Mouse (Mus musculus) MEL (cell line): ENCODE measurements around the gene Kctd11. TPM values are rescaled to one million over a fixed set of nuclear protein-coding genes. Genes with fewer than 3 reads are reported as not detected.

Experiments used
- DNase-seq: peaks from one replicate; pipeline ENCODE4 v3.0.0; 2011; ENCODE audit warnings: low read depth, low spot score
- H3K27ac ChIP-seq: 2 replicates; pipeline ENCODE4 v1.5.1; 2012; ENCODE audit warnings: low read depth, mild to moderate bottlenecking, control low read depth, low read length, moderate library complexity; ENCODE audit not compliant: control insufficient read depth
- H3K27me3 ChIP-seq, 2 experiments: fragments of 150-350 bp in 1 of 2; sonication (generic) in 1 of 2; 2 replicates each; pipeline ENCODE4 v1.6.1; 2012; ENCODE audit warnings: low read length in 2 of 2, mild to moderate bottlenecking in 2 of 2, improper control_type of control experiment in 1 of 2, moderate library complexity in 1 of 2; ENCODE audit not compliant: insufficient read depth in 2 of 2, control insufficient read depth in 1 of 2
- H3K36me3 ChIP-seq, 2 experiments: 2 replicates each; pipeline ENCODE4 v1.6.1; 2012 to 2014; ENCODE audit warnings: low read length in 2 of 2, improper control_type of control experiment in 1 of 2, inconsistent platforms in 1 of 2, mild to moderate bottlenecking in 1 of 2; ENCODE audit not compliant: insufficient read depth in 2 of 2, control insufficient read depth in 1 of 2
- H3K4me1 ChIP-seq, 2 experiments: fragments of 150-350 bp in 1 of 2; sonication (generic) in 1 of 2; 2 replicates each; pipeline ENCODE4 v1.6.1; 2012; ENCODE audit warnings: low read length in 2 of 2, improper control_type of control experiment in 1 of 2, mild to moderate bottlenecking in 1 of 2; ENCODE audit not compliant: insufficient read depth in 2 of 2, control insufficient read depth in 1 of 2
- H3K4me3 ChIP-seq, 2 experiments: fragments of 150-350 bp in 1 of 2; sonication (generic) in 1 of 2; 2 replicates each; pipeline ENCODE4 v1.5.1; 2012; ENCODE audit warnings: low read depth in 2 of 2, low read length in 2 of 2, mild to moderate bottlenecking in 2 of 2, moderate library complexity in 2 of 2, control low read depth in 1 of 2, improper control_type of control experiment in 1 of 2; ENCODE audit not compliant: control insufficient read depth in 1 of 2, insufficient read depth in 1 of 2
- H3K79me2 ChIP-seq: 2 replicates; pipeline ENCODE4 v1.6.1; 2012; ENCODE audit warnings: mild to moderate bottlenecking, low read length, moderate library complexity; ENCODE audit not compliant: control insufficient read depth, poor library complexity, insufficient read depth
- H3K9ac ChIP-seq: 2 replicates; pipeline ENCODE4 v1.6.1; 2012; ENCODE audit warnings: low read depth, mild to moderate bottlenecking, control low read depth, low read length, moderate library complexity; ENCODE audit not compliant: control insufficient read depth, poor library complexity, severe bottlenecking
- H3K9me3 ChIP-seq: fragments of 150-350 bp; sonication (generic); replicated peaks from 2 replicates; pipeline ENCODE4 v1.6.1; 2012; ENCODE audit warnings: mild to moderate bottlenecking, low read length, improper control_type of control experiment, moderate library complexity; ENCODE audit not compliant: insufficient read depth
- BHLHE40 ChIP-seq: IDR thresholded peaks from 2 replicates; pipeline ENCODE4 v1.6.1; 2012; ENCODE audit warnings: low read depth, mild to moderate bottlenecking, inconsistent platforms, low read length, improper control_type of control experiment, borderline replicate concordance
- CHD1 ChIP-seq: IDR thresholded peaks from 2 replicates; pipeline ENCODE4 v1.6.1; 2012; ENCODE audit warnings: low read depth, mild to moderate bottlenecking, inconsistent platforms, low read length, improper control_type of control experiment
- E2F4 ChIP-seq: IDR thresholded peaks from 2 replicates; pipeline ENCODE4 v1.6.1; 2011; ENCODE audit warnings: low read depth, low read length, improper control_type of control experiment, borderline replicate concordance
- EP300 ChIP-seq, 2 experiments: IDR thresholded peaks; 2 replicates each; pipeline ENCODE4 v1.6.1; 2011; ENCODE audit warnings: improper control_type of control experiment in 2 of 2, low read length in 2 of 2, low read depth in 1 of 2, mild to moderate bottlenecking in 1 of 2
- ETS1 ChIP-seq: IDR thresholded peaks from 2 replicates; pipeline ENCODE4 v1.6.1; 2012; ENCODE audit warnings: low read depth, mild to moderate bottlenecking, inconsistent platforms, low read length, improper control_type of control experiment, moderate library complexity
- GABPA ChIP-seq: IDR thresholded peaks from 2 replicates; pipeline ENCODE4 v1.6.1; 2012; ENCODE audit warnings: low read depth, mild to moderate bottlenecking, inconsistent platforms, low read length, improper control_type of control experiment, moderate library complexity
- HCFC1 ChIP-seq: IDR thresholded peaks from 2 replicates; pipeline ENCODE4 v1.6.1; 2012; ENCODE audit warnings: low read depth, mild to moderate bottlenecking, inconsistent platforms, low read length, improper control_type of control experiment, moderate library complexity
- KAT2A ChIP-seq: conservative IDR thresholded peaks from 2 replicates; pipeline ENCODE4 v1.6.1; 2012; ENCODE audit warnings: low read depth, low read length, improper control_type of control experiment, inconsistent platforms
- MAFK ChIP-seq: IDR thresholded peaks from 2 replicates; pipeline ENCODE4 v1.6.1; 2011; ENCODE audit warnings: low read depth, mild to moderate bottlenecking, low read length, improper control_type of control experiment, borderline replicate concordance
- MAX ChIP-seq: IDR thresholded peaks from 2 replicates; pipeline ENCODE4 v1.6.1; 2011; ENCODE audit warnings: low read length, improper control_type of control experiment
- MAZ ChIP-seq: IDR thresholded peaks from 2 replicates; pipeline ENCODE4 v1.6.1; 2012; ENCODE audit warnings: low read depth, mild to moderate bottlenecking, inconsistent platforms, low read length, improper control_type of control experiment
- MEF2A ChIP-seq: IDR thresholded peaks from 2 replicates; pipeline ENCODE4 v1.6.1; 2014; ENCODE audit warnings: low read depth, mild to moderate bottlenecking, inconsistent platforms, low read length, improper control_type of control experiment; ENCODE audit not compliant: poor library complexity, insufficient replicate concordance, severe bottlenecking; ENCODE audit errors: extremely low read depth
- MXI1 ChIP-seq: IDR thresholded peaks from 2 replicates; pipeline ENCODE4 v1.6.1; 2011; ENCODE audit warnings: mild to moderate bottlenecking, low read depth, low read length, improper control_type of control experiment
- MYB ChIP-seq: IDR thresholded peaks from 2 replicates; pipeline ENCODE4 v1.6.1; 2011; ENCODE audit warnings: mild to moderate bottlenecking, low read depth, low read length, improper control_type of control experiment
- MYC ChIP-seq: IDR thresholded peaks from 2 replicates; pipeline ENCODE4 v1.6.1; 2011; ENCODE audit warnings: low read depth, mild to moderate bottlenecking, low read length, improper control_type of control experiment, moderate library complexity
- NELFE ChIP-seq: IDR thresholded peaks from 2 replicates; pipeline ENCODE4 v1.6.1; 2011; ENCODE audit warnings: low read depth, low read length, improper control_type of control experiment
- POLR2A ChIP-seq, 2 experiments: IDR thresholded peaks; 2 replicates each; pipeline ENCODE4 v1.6.1; 2011 to 2012; ENCODE audit warnings: low read length in 2 of 2, mild to moderate bottlenecking in 2 of 2, control low read depth in 1 of 2, improper control_type of control experiment in 1 of 2, low read depth in 1 of 2, moderate library complexity in 1 of 2; ENCODE audit not compliant: control insufficient read depth in 1 of 2, insufficient read depth in 1 of 2, poor library complexity in 1 of 2
- POLR2AphosphoS5 ChIP-seq: IDR thresholded peaks from 2 replicates; pipeline ENCODE4 v1.6.1; 2012; ENCODE audit warnings: low read depth, borderline replicate concordance, mild to moderate bottlenecking, inconsistent platforms, low read length, moderate library complexity, mixed read lengths
- RAD21 ChIP-seq: IDR thresholded peaks from 2 replicates; pipeline ENCODE4 v1.6.1; 2011; ENCODE audit warnings: mild to moderate bottlenecking, low read depth, low read length, improper control_type of control experiment
- RCOR1 ChIP-seq: IDR thresholded peaks from 2 replicates; pipeline ENCODE4 v1.6.1; 2012; ENCODE audit warnings: low read depth, mild to moderate bottlenecking, inconsistent platforms, low read length, improper control_type of control experiment
- SIN3A ChIP-seq: IDR thresholded peaks from 2 replicates; pipeline ENCODE4 v1.6.1; 2012; ENCODE audit warnings: low read length, improper control_type of control experiment, inconsistent platforms
- SMC3 ChIP-seq: IDR thresholded peaks from 2 replicates; pipeline ENCODE4 v1.6.1; 2011; ENCODE audit warnings: low read depth, low read length, improper control_type of control experiment
- TAL1 ChIP-seq: IDR thresholded peaks from 2 replicates; pipeline ENCODE4 v1.6.1; 2012; ENCODE audit warnings: mild to moderate bottlenecking, inconsistent platforms, low read length, moderate library complexity, mixed read lengths
- TCF12 ChIP-seq: IDR thresholded peaks from 2 replicates; pipeline ENCODE4 v1.6.1; 2014; ENCODE audit warnings: low read depth, mild to moderate bottlenecking, inconsistent platforms, low read length, improper control_type of control experiment, moderate library complexity
- UBTF ChIP-seq: IDR thresholded peaks from 2 replicates; pipeline ENCODE4 v1.6.1; 2012; ENCODE audit warnings: low read depth, mild to moderate bottlenecking, inconsistent platforms, low read length, improper control_type of control experiment, moderate library complexity, borderline replicate concordance; ENCODE audit not compliant: insufficient read depth
- USF1 ChIP-seq: IDR thresholded peaks from 2 replicates; pipeline ENCODE4 v1.6.1; 2014; ENCODE audit warnings: low read depth, mild to moderate bottlenecking, inconsistent platforms, low read length, improper control_type of control experiment, moderate library complexity
- USF2 ChIP-seq, 2 experiments: IDR thresholded peaks; 2 replicates each; pipeline ENCODE4 v1.6.1; 2011 to 2012; ENCODE audit warnings: improper control_type of control experiment in 2 of 2, low read length in 2 of 2, borderline replicate concordance in 1 of 2, inconsistent platforms in 1 of 2, low read depth in 1 of 2, mild to moderate bottlenecking in 1 of 2; ENCODE audit not compliant: insufficient read depth in 1 of 2
- ZC3H11A ChIP-seq: IDR thresholded peaks from 2 replicates; pipeline ENCODE4 v1.6.1; 2012; ENCODE audit warnings: low read depth, mild to moderate bottlenecking, inconsistent platforms, low read length, improper control_type of control experiment
- ZKSCAN1 ChIP-seq: IDR thresholded peaks from 2 replicates; pipeline ENCODE4 v1.6.1; 2012; ENCODE audit warnings: low read depth, mild to moderate bottlenecking, inconsistent platforms, low read length, improper control_type of control experiment, moderate library complexity
- polyA plus RNA-seq, 2 experiments: library from polyadenylated mRNA; stranded (reverse) in 1 of 2; unstranded in 1 of 2; fragments of >175 nt in 1 of 2; fragments of >200 nt in 1 of 2; gene quantifications; 2 replicates each; pipeline versions ENCODE4 v1.2.1 to v1.2.4; 2012; ENCODE audit warnings: low replicate concordance in 2 of 2, low read depth in 1 of 2; ENCODE audit not compliant: insufficient read length in 2 of 2, insufficient read depth in 1 of 2, missing spikeins in 1 of 2
- total RNA-seq: library from RNA; depleted of rRNA; stranded (reverse); fragments of 300-350 nt; gene quantifications from 2 replicates; pipeline ENCODE4 v1.2.3, GENCODE M21; 2012

The Kctd11 gene
- total and polyA plus RNA-seq, 3 experiments: 0.19 to 0.49 TPM; not detected in 1

DNA sequence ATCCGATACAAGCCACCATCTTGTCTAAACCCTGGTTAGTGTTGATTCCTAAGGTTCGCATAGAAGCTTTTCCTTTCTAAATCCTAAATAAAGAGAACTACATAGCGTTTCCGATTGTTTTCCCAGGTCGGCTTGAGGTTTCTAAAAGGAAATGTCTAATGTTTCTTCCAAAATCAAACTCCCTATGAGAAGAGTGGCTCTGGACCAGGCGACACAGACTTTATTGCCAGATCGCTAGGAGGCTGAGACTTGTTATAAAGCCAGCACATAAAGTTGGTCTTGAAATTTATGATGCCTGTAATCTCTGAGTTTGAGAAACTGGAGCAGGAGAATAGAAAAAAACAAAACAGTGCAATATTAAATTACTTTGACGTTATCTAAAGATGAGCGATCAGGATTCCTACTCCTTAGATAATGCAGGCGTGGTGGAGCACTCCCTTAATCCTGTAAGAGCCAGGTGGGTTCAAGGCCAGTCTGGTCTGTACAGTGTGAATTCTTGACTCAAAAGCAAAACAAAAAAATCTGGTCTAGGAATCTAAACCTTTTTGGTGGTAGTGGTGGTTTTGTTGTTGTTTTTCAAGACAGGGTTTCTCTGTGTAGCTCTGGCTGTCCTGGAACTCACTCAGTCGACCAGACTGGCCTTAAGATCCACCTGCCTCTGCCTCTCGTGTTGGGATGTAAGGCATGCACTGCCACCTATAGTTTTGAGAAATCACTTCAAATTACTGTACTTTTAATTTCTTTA is 41.0 kb upstream of the Kctd11 start (continued):
- TF ChIP-seq EP300 (IDR thresholded peaks at IDR 0.05; ENCODE audit: low read depth in 1 of 2, low read length in 2 of 2): peak; percentile 19 to 63; a peak in 1 of 4 replicates
- TF ChIP-seq MAZ: peak; percentile 61; the same call in 1 of the 2 replicates
- TF ChIP-seq POLR2AphosphoS5: no peak
- no peak for TF ChIP-seq TAL1
- no peak for TF ChIP-seq KAT2A
- no peak for TF ChIP-seq MAFK
- peak; percentile 7; the same call in 1 of the 2 replicates for TF ChIP-seq ETS1
- TF ChIP-seq BHLHE40: no peak
- TF ChIP-seq RCOR1: peak; percentile 54; the same call in 1 of the 2 replicates
- TF ChIP-seq ZC3H11A: no peak
- TF ChIP-seq HCFC1: no peak
- no peak for TF ChIP-seq MYC
- TF ChIP-seq MYB: no peak

DNA sequence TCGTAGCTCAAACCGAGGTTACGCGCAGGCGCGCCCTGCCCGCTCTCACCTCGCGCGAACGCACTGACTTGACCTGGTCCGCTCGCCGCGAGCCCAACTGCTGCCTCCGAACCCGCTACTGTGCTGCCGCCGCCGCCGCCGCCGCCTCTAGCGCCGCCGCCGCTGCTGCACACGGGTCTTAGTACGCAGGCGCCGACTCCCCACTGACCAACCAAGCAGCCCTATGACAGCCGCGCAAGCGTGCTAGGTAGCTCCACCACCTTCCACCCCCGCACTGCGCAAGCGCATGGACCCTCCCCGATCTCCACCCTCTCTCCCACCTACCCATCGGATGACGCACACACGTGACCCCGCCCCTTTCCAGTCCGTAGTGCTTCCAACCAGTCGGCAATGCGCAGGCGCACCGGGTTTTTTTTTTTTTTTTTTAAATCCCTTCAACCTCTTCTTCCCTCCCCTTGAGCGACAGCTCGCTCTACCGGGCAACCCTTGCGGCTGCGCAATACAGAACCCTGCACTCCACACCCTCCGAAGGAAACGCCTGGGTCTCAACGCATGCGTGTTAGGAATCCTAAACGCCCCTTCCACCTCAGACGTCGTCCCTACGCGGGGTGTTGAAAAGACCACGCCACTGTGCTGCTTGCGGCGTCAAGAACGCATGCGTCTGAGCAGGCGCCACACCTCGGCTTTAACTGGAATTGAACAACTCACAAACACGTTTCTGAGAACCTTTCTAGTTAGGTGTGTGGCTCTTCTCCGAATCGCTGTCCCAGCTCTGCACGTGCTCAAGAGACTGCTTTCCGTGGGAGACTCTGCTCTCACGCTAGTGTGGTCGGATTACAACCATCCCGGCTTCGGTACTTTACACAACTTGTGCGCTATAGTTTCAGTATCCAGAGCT is 40.2 kb upstream of the Kctd11 start, which contains the start of gene Eif5a:
Gene Eif5a, minus strand, starts transcription at position 845 of the 898 bp plus-strand sequence.
- peaks cover 42% of the 10 kb centered on the region for H3K79me2 ChIP-seq
- H3K9me3 ChIP-seq: no peaks in the 10 kb centered on the region
- H3K36me3 ChIP-seq: peaks cover 22 to 46% of the 10 kb centered on the region in 2 experiments
- no peaks in the 10 kb centered on the region for H3K27me3 ChIP-seq
- peak within 1 kb of the TSS; percentile 89 for H3K9ac ChIP-seq
- peak; percentile 100 for DNase-seq
- H3K4me3 ChIP-seq: peak within 1 kb of the TSS; percentile 77 to 96
- H3K27ac ChIP-seq: peak within 1 kb of the TSS; percentile 98
- peaks cover 13 to 35% of the 10 kb centered on the region in 2 experiments for H3K4me1 ChIP-seq
- no peak for TF ChIP-seq ZC3H11A
- TF ChIP-seq BHLHE40: peak; percentile 94
- no peak for TF ChIP-seq GABPA
- peak; percentile 95 to 99 for TF ChIP-seq POLR2A (IDR thresholded peaks at IDR 0.05; ENCODE audit: control insufficient read depth in 1 of 2, insufficient read depth in 1 of 2, low read depth in 1 of 2, low read length in 2 of 2, poor library complexity in 1 of 2)
- no peak for TF ChIP-seq UBTF
- TF ChIP-seq EP300 (IDR thresholded peaks at IDR 0.05; ENCODE audit: low read depth in 1 of 2, low read length in 2 of 2): 0 out of 4 replicates have a peak, but pooled peaks of 1 of the 2 experiments have one; percentile 26
- no peak for TF ChIP-seq E2F4
- TF ChIP-seq USF1: peak; percentile 97
- TF ChIP-seq HCFC1: peak; percentile 84; the same call in 1 of the 2 replicates
- no peak for TF ChIP-seq RAD21
- no peak for TF ChIP-seq MYB
- no peak for TF ChIP-seq MAFK
- TF ChIP-seq MAZ: peak; percentile 56
- no peak; the same call in 1 of the 2 replicates for TF ChIP-seq RCOR1
- peak; percentile 98 for TF ChIP-seq MAX
- TF ChIP-seq TCF12: peak; percentile 70
- no peak for TF ChIP-seq MEF2A
- peak; percentile 96 for TF ChIP-seq SIN3A
- TF ChIP-seq NELFE: peak; percentile 95
- peak; percentile 21; the same call in 1 of the 2 replicates for TF ChIP-seq SMC3
- peak; percentile 66; the same call in 1 of the 2 replicates for TF ChIP-seq ZKSCAN1
- TF ChIP-seq MXI1: peak; percentile 98
- TF ChIP-seq USF2 (IDR thresholded peaks at IDR 0.05; ENCODE audit: borderline replicate concordance in 1 of 2, insufficient read depth in 1 of 2, low read depth in 1 of 2, low read length in 2 of 2): peak; percentile 67 to 86; a peak in 3 of 4 replicates
- no peak for TF ChIP-seq CHD1
